Mouse (Mus musculus) heart, embryonic 14.5 days (tissue): Measurements from ENCODE around the gene N4bp3. TPM values are rescaled to one million over a fixed set of nuclear protein-coding genes. Genes with fewer than 3 reads are reported as not detected.
A peak's percentile ranks its signal among the peaks of the same experiment; 100 is the strongest.
"Not testable (repeated sequence)": the region's sequence is repeated elsewhere in the genome, so short reads cannot be mapped to it uniquely, and the experiment has no call there.

Experiments
- ATAC-seq: fragments of 200-750 bp; cut with Nextera tagmentation; 2 replicates; pipeline ENCODE4 v1.8.0; 2017; ENCODE audit warnings: low read depth, moderate TSS enrichment; ENCODE audit not compliant: insufficient number of reproducible peaks, insufficient read depth, low FRiP score
- H3K27ac ChIP-seq, 2 experiments: fragments of 200-500 bp in 1 of 2; fragments of 300-500 bp in 1 of 2; sonication (generic) in 1 of 2; replicated peaks in 1 of 2; 2 replicates each; pipeline ENCODE4 v1.5.1; 2012 to 2014; ENCODE audit warnings: low read depth in 2 of 2, low read length in 2 of 2, control low read depth in 1 of 2, mild to moderate bottlenecking in 1 of 2, mixed read lengths in 1 of 2; ENCODE audit not compliant: control insufficient read depth in 1 of 2, insufficient read depth in 1 of 2
- H3K27me3 ChIP-seq: fragments of 300-500 bp; sonication (generic); 2 replicates; pipeline ENCODE4 v1.6.1; 2014; ENCODE audit warnings: mild to moderate bottlenecking, low read length, control low read depth; ENCODE audit not compliant: control insufficient read depth, insufficient read depth
- H3K36me3 ChIP-seq: fragments of 300-500 bp; sonication (generic); 2 replicates; pipeline ENCODE4 v1.6.1; 2014; ENCODE audit warnings: mild to moderate bottlenecking, control low read depth, low read length, mixed read lengths; ENCODE audit not compliant: control insufficient read depth, insufficient read depth
- H3K4me1 ChIP-seq, 2 experiments: fragments of 200-500 bp in 1 of 2; fragments of 300-500 bp in 1 of 2; sonication (generic) in 1 of 2; 2 replicates each; pipeline ENCODE4 v1.6.1; 2012 to 2014; ENCODE audit warnings: low read length in 2 of 2, control low read depth in 1 of 2, mixed read lengths in 1 of 2; ENCODE audit not compliant: control insufficient read depth in 2 of 2, insufficient read depth in 2 of 2
- H3K4me2 ChIP-seq: fragments of 300-500 bp; sonication (generic); 2 replicates; pipeline ENCODE4 v1.6.1; 2014; ENCODE audit warnings: mild to moderate bottlenecking, low read length
- H3K4me3 ChIP-seq, 2 experiments: fragments of 200-500 bp in 1 of 2; fragments of 300-500 bp in 1 of 2; sonication (generic) in 1 of 2; 2 replicates each; pipeline ENCODE4 v1.5.1; 2012 to 2014; ENCODE audit warnings: low read length in 2 of 2, mild to moderate bottlenecking in 2 of 2, control low read depth in 1 of 2, low read depth in 1 of 2, moderate library complexity in 1 of 2; ENCODE audit not compliant: control insufficient read depth in 1 of 2, insufficient read depth in 1 of 2
- H3K9ac ChIP-seq: fragments of 300-500 bp; sonication (generic); 2 replicates; pipeline ENCODE4 v1.6.1; 2014; ENCODE audit warnings: mild to moderate bottlenecking, low read length
- H3K9me3 ChIP-seq: fragments of 300-500 bp; sonication (generic); 2 replicates; pipeline ENCODE4 v1.6.1; 2016; ENCODE audit warnings: low read length, control low read depth; ENCODE audit not compliant: control insufficient read depth
- WGBS: fragments of 180-500 bp; shearing (Covaris S2); extraction: QIAGEN DNeasy Blood & Tissue Kit; methylation state at CpG from one replicate; pipeline ENCODE4 v1.1.7; 2014; 5-methylcytosine and 5-hydroxymethylcytosine counted together
- polyA plus RNA-seq: library from polyadenylated mRNA; unstranded; fragments of >200 nt; fragmentation: Nextera tagmentation; extraction: Ambion mirVana; gene quantifications from 2 replicates; pipeline ENCODE4 v1.2.1, GENCODE M21; 2014

N4bp3 gene
- polyA plus RNA-seq, 1 experiment from 2014 or later, result 10.7 TPM

- ATAC-seq, result peak; percentile 88
- peaks cover 27% of the 10 kb centered on the region for H3K36me3 ChIP-seq
- H3K4me3 ChIP-seq, result peak within 1 kb of the TSS; percentile 88 to 89
- peak within 1 kb of the TSS; percentile 93 for H3K4me2 ChIP-seq
- H3K27ac ChIP-seq, result peak within 1 kb of the TSS; percentile 32 to 50
- WGBS, result under 1% methylated on average over 51 of the region's 51 CpGs
- H3K27me3 ChIP-seq, result no peaks in the 10 kb centered on the region
- peak within 1 kb of the TSS; percentile 83 for H3K9ac ChIP-seq
- peaks cover 9 to 19% of the 10 kb centered on the region in 2 experiments; a peak in 3 of 4 replicates for H3K4me1 ChIP-seq
- no peaks in the 10 kb centered on the region for H3K9me3 ChIP-seq
Measured at GRCm38 (mm10) chr11:51619409-51620060, 31.1 kb downstream of the N4bp3 start, which contains the start of gene Nhp2. Gene Nhp2, plus strand, starts transcription at chr11:51619735.

GRCm38 (mm10) chr11:51618894-51619408 is 31.7 kb downstream of the N4bp3 start:
- H3K4me2 ChIP-seq, result peak overlapping the region; percentile 93
- 49% methylated on average over 8 of the region's 8 CpGs for WGBS
- no peaks in the 10 kb centered on the region for H3K27me3 ChIP-seq
- no peaks in the 10 kb centered on the region for H3K9me3 ChIP-seq
- ATAC-seq, result no peak
- H3K4me3 ChIP-seq, result peak overlapping the region; percentile 88 to 89
- H3K9ac ChIP-seq, result peak overlapping the region; percentile 53; the same call in 1 of the 2 replicates
- H3K4me1 ChIP-seq, result peaks cover 9 to 19% of the 10 kb centered on the region in 2 experiments; a peak in 3 of 4 replicates
- peaks cover 22% of the 10 kb centered on the region for H3K36me3 ChIP-seq
- 0 out of 4 replicates have a peak overlapping the region, but pooled peaks have one; percentile 16 to 22 for H3K27ac ChIP-seq

GRCm38 (mm10) chr11:51617693-51618092 is 32.9 kb downstream of the N4bp3 start:
- WGBS, result 8% methylated on average over 4 of the region's 4 CpGs
- ATAC-seq, result no peak
- no peak overlapping the region for H3K9ac ChIP-seq
- no peak overlapping the region for H3K4me2 ChIP-seq
- peaks cover 9% of the 10 kb centered on the region; the same call in 1 of the 2 replicates for H3K36me3 ChIP-seq
- peaks cover 9 to 19% of the 10 kb centered on the region in 2 experiments; a peak in 3 of 4 replicates for H3K4me1 ChIP-seq
- H3K27me3 ChIP-seq, result no peaks in the 10 kb centered on the region
- H3K9me3 ChIP-seq, result no peaks in the 10 kb centered on the region
- no peak overlapping the region for H3K27ac ChIP-seq
- no peak overlapping the region for H3K4me3 ChIP-seq

GRCm38 (mm10) chr11:51616113-51616512 is 34.5 kb downstream of the N4bp3 start:
- peak overlapping the region in 1 of 2 experiments; percentile 35; a peak in 2 of 4 replicates for H3K4me3 ChIP-seq
- H3K27me3 ChIP-seq, ATAC-seq, H3K9me3 ChIP-seq, H3K36me3 ChIP-seq: not testable (repeated sequence)
- WGBS, result 86% methylated on average over 7 of the region's 7 CpGs
- H3K9ac ChIP-seq, result peak overlapping the region; percentile 70
- peak overlapping the region in 1 of 2 experiments; percentile 82; a peak in 1 of 4 replicates for H3K27ac ChIP-seq
- H3K4me2 ChIP-seq, result peak overlapping the region; percentile 70
- H3K4me1 ChIP-seq, result peaks cover 9 to 19% of the 10 kb centered on the region in 2 experiments; a peak in 3 of 4 replicates

- Histone ChIP-seq H3K4me3 (peak overlapping the region; percentile 35 to 41), H3K9ac (peak overlapping the region; percentile 70), H3K36me3 (no peaks in the 10 kb centered on the region), H3K4me1 (peaks cover 9 to 16% of the 10 kb centered on the region in 2 experiments; a peak in 3 of 4 replicates), H3K4me2 (peak overlapping the region; percentile 70), H3K9me3 (no peaks in the 10 kb centered on the region), H3K27me3 (no peaks in the 10 kb centered on the region), H3K27ac (peak overlapping the region; percentile 82)
- 2% methylated on average over 14 of the region's 14 CpGs for WGBS
- peak; percentile 63; the same call in 1 of the 2 replicates for ATAC-seq
Measured at GRCm38 (mm10) chr11:51615601-51616000, 35.0 kb downstream of the N4bp3 start.

GRCm38 (mm10) chr11:51615129-51615528 is 35.5 kb downstream of the N4bp3 start:
- 40% methylated on average over 7 of the region's 7 CpGs for WGBS
- Histone ChIP-seq H3K36me3 (no peaks in the 10 kb centered on the region), H3K9ac (peak overlapping the region; percentile 70), H3K4me3 (peak overlapping the region; percentile 35 to 41; a peak in 3 of 4 replicates), H3K9me3 (no peaks in the 10 kb centered on the region), H3K27ac (peak overlapping the region; percentile 82), H3K4me2 (peak overlapping the region; percentile 70), H3K27me3 (no peaks in the 10 kb centered on the region), H3K4me1 (peaks cover 9 to 11% of the 10 kb centered on the region in 2 experiments; a peak in 3 of 4 replicates)
- ATAC-seq, result no peak

- H3K9me3 ChIP-seq, result no peaks in the 10 kb centered on the region
- ATAC-seq, result no peak
- no peak overlapping the region for H3K9ac ChIP-seq
- WGBS, result 70% methylated on average over 8 of the region's 8 CpGs
- H3K4me1 ChIP-seq, result peaks cover 9% of the 10 kb centered on the region in 2 experiments; a peak in 3 of 4 replicates
- H3K27ac ChIP-seq, result no peak overlapping the region
- H3K4me2 ChIP-seq, result no peak overlapping the region
- no peak overlapping the region for H3K4me3 ChIP-seq
- H3K36me3 ChIP-seq, result no peaks in the 10 kb centered on the region
- no peaks in the 10 kb centered on the region for H3K27me3 ChIP-seq
Measured at GRCm38 (mm10) chr11:51614256-51614655, 36.4 kb downstream of the N4bp3 start.
